Mouse (Mus musculus): ENCODE results near the gene Fam221a.

DNA sequence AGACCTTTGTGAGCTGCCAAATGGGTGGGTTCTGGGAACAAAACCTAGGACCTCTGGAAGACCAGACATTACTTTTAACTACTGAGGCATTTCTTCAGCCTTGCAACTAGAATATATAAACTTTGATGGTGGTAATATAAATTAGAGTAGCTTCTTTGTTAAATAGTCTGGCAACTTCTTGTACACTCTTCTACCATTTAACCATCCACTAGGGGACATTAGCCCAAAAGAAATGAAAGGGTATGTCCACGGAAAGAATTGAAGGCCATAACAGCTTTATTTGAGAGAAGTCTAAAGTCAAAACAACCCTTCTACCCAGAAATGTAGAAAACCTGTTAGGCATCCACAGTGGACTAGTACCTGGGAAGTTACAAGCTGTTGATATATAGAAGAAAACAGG, 26.7 kb downstream of the Fam221a start:
- TF ChIP-seq GATA1 (IDR thresholded peaks at IDR 0.05; ENCODE audit: low read length) (no peak), TAL1 (IDR thresholded peaks at IDR 0.05; ENCODE audit: low read length) (no peak)

Measured in erythroblast, embryonic 14.5 days (primary cell).